Mouse (Mus musculus) monocyte, adult 5-6 weeks (primary cell): ENCODE measurements around the gene Olfr1106. TPM values are rescaled to one million over a fixed set of nuclear protein-coding genes. Genes with fewer than 3 reads are reported as not detected.

Experiments
- ATAC-seq: fragments of 153-309, 156-312 bp; replicated peaks from 2 replicates; pipeline ENCODE4 v1.8.0; 2017; ENCODE audit warnings: mild to moderate bottlenecking; ENCODE audit not compliant: low TSS enrichment, insufficient number of reproducible peaks, severe bottlenecking, poor library complexity, low FRiP score
- total RNA-seq: library from RNA; stranded (forward); fragments of 200-1000, 200-491, 200-594 nt; gene quantifications from 3 replicates; pipeline ENCODE4 v1.2.3, GENCODE M21; 2017

Olfr1106 gene
- not detected in 3 replicates for total RNA-seq

DNA sequence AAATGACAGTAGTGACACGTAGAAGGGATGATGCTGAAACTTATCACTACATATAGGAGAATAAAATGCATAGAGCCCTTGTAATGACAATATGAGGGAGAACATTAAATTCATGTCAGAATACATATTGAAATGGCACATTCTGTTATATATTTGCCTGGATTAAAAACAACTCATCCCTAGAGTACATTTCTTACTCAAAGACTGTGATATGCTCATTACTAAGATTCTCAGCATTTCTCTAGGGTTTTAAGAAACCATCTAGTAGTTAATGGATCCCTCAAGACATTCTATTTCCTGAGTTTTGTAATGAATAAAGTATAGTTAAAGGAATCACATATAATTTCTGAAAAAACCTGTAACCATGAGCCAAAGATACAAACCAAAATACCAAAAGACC is at the start of gene Olfr1106:
Gene Olfr1106 (minus strand): TSS at position 101 of the 400 bp plus-strand sequence.
- ATAC-seq = no peak

DNA sequence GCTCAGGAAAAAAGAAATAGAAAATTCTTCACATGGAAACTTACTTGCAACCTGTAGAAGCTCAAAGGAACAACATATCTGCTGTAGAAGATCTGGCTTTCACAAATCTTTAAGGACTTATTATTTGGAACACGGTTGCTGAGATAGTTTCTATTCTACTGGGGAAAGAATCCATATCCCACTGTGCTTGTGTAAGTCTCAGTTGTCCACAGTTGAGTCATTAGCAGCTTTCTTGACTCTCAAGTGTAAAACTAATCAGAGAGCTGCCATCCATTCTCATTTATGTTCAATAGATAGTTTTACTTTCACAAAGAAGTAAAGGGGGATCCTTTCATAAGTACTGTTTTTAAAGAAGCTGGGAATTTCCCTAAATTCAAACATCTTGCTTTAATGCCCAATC is 43.8 kb upstream of the Olfr1106 start, which contains the start of gene Olfr1109:
Gene Olfr1109 (minus strand): TSS at position 101 of the 400 bp plus-strand sequence.
- no peak for ATAC-seq

DNA sequence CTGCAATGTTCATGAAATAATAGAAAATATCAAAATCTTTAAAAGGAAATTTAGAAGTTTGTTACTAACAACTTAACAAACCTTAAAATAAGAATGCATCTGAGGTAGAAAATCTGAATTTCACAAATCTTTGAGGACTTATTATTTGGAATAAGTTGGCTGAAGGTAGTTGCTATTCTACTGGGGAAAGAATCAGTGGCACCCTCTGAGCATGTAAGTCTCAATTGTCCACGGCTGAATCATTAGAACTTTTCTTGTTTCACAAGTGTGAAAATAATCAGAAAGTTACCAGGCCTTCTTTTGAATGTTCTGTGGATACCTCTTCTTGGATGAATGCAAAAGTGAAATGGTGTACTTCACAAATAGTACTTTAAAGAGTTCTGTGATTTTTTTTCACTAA is 23.6 kb upstream of the Olfr1106 start, which contains the start of gene Olfr1107:
Gene Olfr1107 (minus strand): TSS at position 101 of the 400 bp plus-strand sequence.
- ATAC-seq = no peak

DNA sequence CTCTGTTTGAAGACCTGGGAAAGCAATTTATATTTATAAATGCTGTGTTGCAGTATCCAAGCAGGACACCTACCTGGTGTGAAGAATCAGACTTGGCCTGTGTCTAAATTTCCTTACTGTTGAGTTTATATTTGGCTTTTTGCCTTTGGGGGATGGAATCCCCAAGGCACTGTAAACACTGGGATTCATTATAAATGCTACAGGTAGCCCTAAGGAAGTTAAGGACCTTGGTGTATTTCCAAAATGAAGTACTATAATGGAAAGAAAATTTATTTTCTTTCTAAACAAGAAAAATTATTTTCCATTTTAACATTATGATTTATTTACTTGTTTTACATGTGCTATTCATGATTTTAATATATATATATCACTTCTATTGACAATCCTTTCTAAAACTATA is 15.6 kb downstream of the Olfr1106 start, which contains the start of gene Olfr1105:
Gene Olfr1105 (minus strand): TSS at position 101 of the 400 bp plus-strand sequence.
- no peak for ATAC-seq

DNA sequence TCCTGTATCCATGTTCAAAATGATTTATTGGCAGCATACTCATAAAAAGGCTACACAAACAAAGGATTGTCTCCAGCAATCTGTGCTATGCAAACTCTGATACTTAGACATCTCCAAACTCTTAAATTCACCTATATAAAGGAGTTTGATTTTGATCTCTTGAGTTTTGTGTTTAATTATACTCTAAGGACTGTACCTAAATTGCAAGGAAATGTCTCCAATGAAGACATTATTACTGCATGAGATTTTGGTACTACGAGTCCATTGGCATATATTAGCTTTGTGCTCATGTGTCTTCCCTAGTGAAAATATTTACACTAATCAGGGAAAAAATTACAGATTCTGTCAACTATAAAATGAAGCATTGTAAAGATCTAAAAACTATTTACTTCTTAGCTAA is 25.1 kb downstream of the Olfr1106 start, which contains the start of gene Olfr1104:
Gene Olfr1104 (minus strand): TSS at position 101 of the 400 bp plus-strand sequence.
- no peak for ATAC-seq

DNA sequence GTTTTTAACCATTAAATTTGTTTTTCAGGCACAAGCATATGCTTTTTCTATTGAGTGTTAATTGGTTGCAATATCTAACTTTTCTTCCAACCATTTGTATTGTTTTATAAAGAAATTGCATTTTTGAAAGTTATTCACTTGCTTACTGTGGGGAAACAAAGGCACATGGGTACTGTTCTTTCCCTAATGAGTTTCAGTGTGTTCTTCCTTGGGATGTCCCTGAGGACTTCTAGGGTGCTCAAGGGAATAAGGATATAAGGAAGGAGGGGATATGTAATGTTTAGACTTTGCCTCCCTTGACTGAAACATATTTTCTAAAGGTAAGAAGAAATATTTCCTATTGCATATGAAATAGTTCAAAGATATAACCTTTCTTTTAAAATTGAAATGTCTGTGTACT is 54.0 kb downstream of the Olfr1106 start, which contains the start of gene Olfr1102:
Gene Olfr1102 (plus strand): TSS at position 301 of the 400 bp plus-strand sequence.
- no peak for ATAC-seq

Other genes with a start within 250 kb of the Olfr1106 start
- gene Olfr141, start 242.3 kb downstream of the Olfr1106 start, total RNA-seq = not detected in 3 replicates
- gene Olfr1094, start 227.6 kb downstream of the Olfr1106 start, total RNA-seq = not detected in 3 replicates
- not detected in 3 replicates for gene Olfr1095, start 200.6 kb downstream of the Olfr1106 start, total RNA-seq
- gene Gm13723, start 177.5 kb downstream of the Olfr1106 start, total RNA-seq = not detected in 3 replicates
- not detected in 3 replicates for gene Olfr1097, start 160.1 kb downstream of the Olfr1106 start, total RNA-seq
- not detected in 3 replicates for gene Olfr1098, start 127.7 kb downstream of the Olfr1106 start, total RNA-seq
- not detected in 3 replicates for gene Olfr1099, start 91.6 kb downstream of the Olfr1106 start, total RNA-seq
- not detected in 3 replicates for gene Olfr1100, start 72.3 kb downstream of the Olfr1106 start, total RNA-seq
- gene Olfr1101, start 61.1 kb downstream of the Olfr1106 start, total RNA-seq = not detected in 3 replicates
- gene Olfr1102, start 53.9 kb downstream of the Olfr1106 start, total RNA-seq = not detected in 3 replicates
- not detected in 3 replicates for gene Olfr1104, start 25.2 kb downstream of the Olfr1106 start, total RNA-seq
- not detected in 3 replicates for gene Olfr1105, start 15.7 kb downstream of the Olfr1106 start, total RNA-seq
- gene Olfr1107, start 23.5 kb upstream of the Olfr1106 start, total RNA-seq = not detected in 3 replicates
- gene Olfr1109, start 43.7 kb upstream of the Olfr1106 start, total RNA-seq = not detected in 3 replicates
- not detected in 3 replicates for gene Olfr259, start 62.3 kb upstream of the Olfr1106 start, total RNA-seq
- gene Olfr1110, start 88.0 kb upstream of the Olfr1106 start, total RNA-seq = not detected in 3 replicates
- gene Olfr1111, start 100.4 kb upstream of the Olfr1106 start, total RNA-seq = not detected in 3 replicates
- not detected in 3 replicates for gene Olfr1112, start 135.5 kb upstream of the Olfr1106 start, total RNA-seq
- gene Olfr1113, start 156.7 kb upstream of the Olfr1106 start, total RNA-seq = not detected in 3 replicates
- gene Olfr1115, start 195.7 kb upstream of the Olfr1106 start, total RNA-seq = not detected in 3 replicates
- not detected in 3 replicates for gene Olfr1116, start 215.3 kb upstream of the Olfr1106 start, total RNA-seq